Mouse (Mus musculus): ENCODE measurements around the gene Aftph.

Gene Aftph

GRCm38 (mm10) chr11:20647902-20648625 lies 93.3 kb downstream of the Aftph start:
- peak in 1 of 2 experiments; percentile 57 for DNase-seq (ENCODE audit: low spot score in 2 of 2)

DNA sequence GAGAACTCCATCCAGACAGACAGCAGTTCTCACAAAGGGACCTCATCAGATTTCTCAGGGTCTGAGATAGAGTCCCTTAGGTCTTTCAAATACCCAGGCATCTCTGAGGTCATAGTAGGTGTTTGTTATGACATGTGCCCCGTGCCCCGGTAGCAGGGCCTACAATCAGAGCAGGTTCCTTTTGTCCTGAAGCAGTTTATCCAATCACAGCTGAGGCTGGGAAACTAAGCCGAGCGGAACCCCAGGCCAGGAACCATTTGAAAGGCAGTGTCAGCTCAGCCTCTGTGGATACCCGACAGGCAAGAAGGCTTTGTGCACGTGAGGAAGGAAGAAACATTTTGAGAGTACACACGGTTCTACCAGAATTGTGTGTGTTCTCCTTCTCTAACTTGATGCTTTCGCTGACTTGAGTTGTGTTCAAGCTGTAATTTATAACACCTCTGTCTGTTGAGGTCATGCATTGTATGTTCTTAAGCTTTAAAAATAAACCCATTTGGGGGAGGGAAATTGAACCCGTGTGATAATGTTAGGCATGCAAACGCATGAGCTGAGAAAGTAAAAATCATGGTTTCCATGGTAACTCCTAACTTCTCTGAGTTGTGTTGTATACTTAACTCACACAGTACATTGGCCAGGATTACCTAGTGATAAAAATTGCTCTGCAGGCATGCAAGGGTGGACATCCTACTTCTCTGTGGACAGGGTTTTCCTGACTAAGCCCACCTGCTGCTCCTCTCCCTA lies 94.2 kb downstream of the Aftph start:
- no peak for DNase-seq (ENCODE audit: low spot score in 2 of 2)

GRCm38 (mm10) chr11:20646142-20646541 lies 95.2 kb downstream of the Aftph start:
- DNase-seq (ENCODE audit: low spot score in 2 of 2): no peak

- DNase-seq (ENCODE audit: low spot score in 2 of 2): no peak
These were observed 95.9 kb downstream of the Aftph start for GRCm38 (mm10) chr11:20645521-20645920.

DNA sequence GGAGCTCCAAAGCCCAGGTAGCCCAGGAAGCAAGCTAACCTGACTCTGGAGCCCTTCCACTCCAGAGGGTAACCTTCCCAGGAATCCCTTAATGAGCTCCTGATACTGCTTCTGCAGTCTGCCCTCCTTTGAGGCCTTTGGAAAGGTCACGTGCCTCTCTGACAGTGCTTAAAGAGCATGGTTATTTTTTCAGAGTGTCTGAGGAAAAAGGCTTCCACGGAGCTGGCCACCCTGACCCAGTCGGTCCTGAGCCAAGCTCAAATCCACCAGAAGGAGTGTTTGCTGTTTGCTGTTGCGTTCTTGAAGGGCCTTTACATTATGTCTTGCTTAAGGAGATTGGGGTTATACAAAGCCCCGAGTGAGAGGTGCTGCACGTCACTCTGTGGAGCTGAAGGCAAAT lies 96.5 kb downstream of the Aftph start:
- DNase-seq (ENCODE audit: low spot score in 2 of 2): no peak

DNA sequence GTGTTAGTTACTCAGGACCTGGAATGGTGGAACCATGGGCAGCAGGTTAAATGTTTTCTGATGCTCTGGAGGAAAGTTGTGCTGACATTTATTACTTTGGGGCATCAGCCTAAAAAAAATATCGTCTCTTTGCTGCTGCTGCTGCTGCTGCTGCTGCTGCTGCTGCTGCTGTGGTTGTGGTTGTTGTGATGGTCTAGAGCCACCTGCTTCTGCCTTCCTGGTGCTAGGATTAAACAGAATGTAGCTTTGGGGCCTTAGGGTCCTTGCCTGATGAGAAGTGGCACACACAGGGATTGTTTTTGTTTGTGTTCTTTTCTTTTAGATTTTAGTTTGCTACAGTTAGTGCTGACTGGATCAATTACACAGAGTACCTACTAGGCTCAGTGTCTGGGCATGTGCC lies 97.2 kb downstream of the Aftph start:
- DNase-seq (ENCODE audit: low spot score in 2 of 2): no peak

- DNase-seq (ENCODE audit: low spot score in 2 of 2): no peak
These were observed 98.2 kb downstream of the Aftph start for GRCm38 (mm10) chr11:20643161-20643560.

- DNase-seq (ENCODE audit: low spot score in 2 of 2): no peak
These were observed 99.1 kb downstream of the Aftph start for GRCm38 (mm10) chr11:20642321-20642720.

DNA sequence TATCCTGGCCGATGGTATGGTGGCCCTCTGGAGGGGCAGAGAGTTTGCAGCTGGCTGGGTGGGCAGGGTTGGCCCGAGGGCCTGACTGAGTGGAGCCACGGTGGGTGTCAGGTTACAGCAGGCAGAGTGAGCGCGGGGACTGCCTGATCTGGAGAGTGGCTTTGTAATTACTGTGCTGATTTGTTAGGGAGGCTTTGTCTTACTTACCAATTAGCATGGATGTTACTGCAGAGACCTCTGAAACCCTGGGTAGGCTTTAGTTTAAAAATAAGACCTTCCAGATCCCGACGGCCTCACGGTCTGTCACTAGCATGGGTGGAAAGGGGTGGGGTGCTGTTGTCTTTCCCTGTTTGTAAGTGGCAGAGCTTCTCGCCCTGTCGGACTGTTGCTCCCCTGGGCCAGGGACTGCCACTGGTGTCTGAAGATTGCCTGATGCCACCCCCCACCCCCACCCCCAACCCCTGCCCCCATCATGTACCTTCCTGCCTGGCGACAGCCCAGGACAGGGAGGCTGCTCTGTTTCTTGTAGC lies 101.4 kb downstream of the Aftph start:
- no peak for DNase-seq (ENCODE audit: low spot score in 2 of 2)

GRCm38 (mm10) chr11:20638841-20639240 lies 102.5 kb downstream of the Aftph start:
- DNase-seq (ENCODE audit: low spot score in 2 of 2): peak; percentile 68 to 73

DNA sequence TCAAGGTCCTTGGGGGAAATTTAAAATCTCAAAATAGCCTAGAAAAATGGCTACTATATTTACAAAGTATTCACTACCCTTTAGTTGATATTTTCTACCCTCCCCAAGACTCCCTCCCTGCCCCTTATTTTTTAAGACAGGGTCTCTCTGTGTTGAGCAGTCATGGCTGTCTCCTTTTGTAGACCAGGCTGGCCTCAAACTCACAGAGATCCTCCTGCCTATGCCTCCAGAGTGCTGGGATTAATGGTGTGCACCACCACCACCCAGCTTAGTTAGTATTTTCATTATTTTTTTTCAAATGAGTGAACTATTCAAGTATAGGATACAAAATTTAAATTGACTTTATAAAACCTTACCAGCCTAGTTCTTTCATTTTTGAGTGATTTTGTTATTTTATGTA lies 104.3 kb downstream of the Aftph start:
- DNase-seq (ENCODE audit: low spot score in 2 of 2): no peak

- no peak for DNase-seq (ENCODE audit: low spot score in 2 of 2)
These were observed 105.3 kb downstream of the Aftph start for GRCm38 (mm10) chr11:20636114-20636513.

DNA sequence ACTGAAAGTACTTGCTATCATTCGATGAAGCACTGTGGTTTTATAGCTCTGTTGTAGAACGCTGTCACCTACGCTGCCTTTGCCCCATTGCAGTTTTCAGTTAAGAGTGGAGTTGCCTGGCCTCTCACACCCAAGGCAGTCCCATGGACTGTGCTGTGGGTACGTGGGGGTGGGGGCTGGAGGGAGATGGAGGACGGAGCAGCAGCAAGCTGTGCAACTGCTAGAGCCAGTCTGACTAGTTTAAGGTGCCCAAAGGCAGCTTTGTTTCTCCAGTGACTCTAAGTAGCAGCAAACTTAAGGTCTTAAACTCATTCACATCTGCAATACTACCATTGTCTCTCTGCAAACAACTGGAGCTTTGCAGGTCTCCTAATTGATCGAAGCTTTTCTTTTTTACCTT lies 105.7 kb downstream of the Aftph start:
- peak; percentile 44 to 49 for DNase-seq (ENCODE audit: low spot score in 2 of 2)
